Mouse (Mus musculus) heart, postnatal 10 days (tissue): ENCODE results near the gene Cnn2. TPM values are rescaled to one million over a fixed set of nuclear protein-coding genes. Genes with fewer than 3 reads are reported as not detected.
"Not testable (repeated sequence)": the region's sequence is repeated elsewhere in the genome, so short reads cannot be mapped to it uniquely, and the experiment has no call there.

Source experiments
- DNase-seq, 2 experiments: peaks; one replicate each; pipeline ENCODE4 v3.0.0; 2021
- intact Hi-C: fragments of 180-260 bp; cut with DNase I; formaldehyde crosslinking; loops from one replicate; pipeline ENCODE4 v1.15.1; 2025
- total RNA-seq, 2 experiments: library from RNA; stranded (reverse); gene quantifications; 2 replicates each; pipeline ENCODE4 v1.2.3; 2021

Gene Cnn2
- total RNA-seq, 2 experiments from 2014 or later = 60.3 to 65.6 TPM

DNA sequence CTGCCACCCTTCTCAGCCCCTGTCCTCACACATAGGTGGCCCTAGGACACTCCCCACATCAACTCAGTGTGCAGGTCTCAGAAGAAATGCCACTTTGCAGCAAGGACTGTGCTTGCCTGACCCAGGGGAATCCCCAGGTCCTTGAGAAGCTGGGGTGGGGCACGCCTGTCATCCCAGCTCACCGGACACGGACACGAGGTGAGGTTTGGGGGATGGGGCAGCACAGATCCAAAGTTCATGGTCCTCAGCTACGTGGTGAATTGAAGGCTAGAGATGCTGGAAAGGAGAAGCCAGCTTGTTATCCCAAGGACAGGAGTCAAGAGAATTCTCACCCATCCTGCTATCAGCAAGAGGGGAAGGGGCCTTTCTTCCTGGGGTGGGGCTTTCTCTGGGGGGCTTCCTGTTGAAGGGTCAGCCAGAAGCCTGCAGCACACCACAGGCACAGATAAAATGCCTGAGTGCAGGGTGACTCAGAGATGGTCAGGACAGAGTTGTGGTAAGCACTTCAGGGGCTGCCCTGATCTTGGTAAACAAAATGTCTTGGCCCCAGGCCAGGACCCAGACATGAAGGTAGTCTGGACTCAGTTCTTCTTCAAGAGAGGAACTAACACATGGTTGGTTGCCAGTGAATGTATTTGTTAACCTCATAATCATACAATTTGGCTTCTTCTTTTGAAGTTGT, 44.6 kb downstream of the Cnn2 start:
- peak; percentile 64 to 66 for DNase-seq

DNA sequence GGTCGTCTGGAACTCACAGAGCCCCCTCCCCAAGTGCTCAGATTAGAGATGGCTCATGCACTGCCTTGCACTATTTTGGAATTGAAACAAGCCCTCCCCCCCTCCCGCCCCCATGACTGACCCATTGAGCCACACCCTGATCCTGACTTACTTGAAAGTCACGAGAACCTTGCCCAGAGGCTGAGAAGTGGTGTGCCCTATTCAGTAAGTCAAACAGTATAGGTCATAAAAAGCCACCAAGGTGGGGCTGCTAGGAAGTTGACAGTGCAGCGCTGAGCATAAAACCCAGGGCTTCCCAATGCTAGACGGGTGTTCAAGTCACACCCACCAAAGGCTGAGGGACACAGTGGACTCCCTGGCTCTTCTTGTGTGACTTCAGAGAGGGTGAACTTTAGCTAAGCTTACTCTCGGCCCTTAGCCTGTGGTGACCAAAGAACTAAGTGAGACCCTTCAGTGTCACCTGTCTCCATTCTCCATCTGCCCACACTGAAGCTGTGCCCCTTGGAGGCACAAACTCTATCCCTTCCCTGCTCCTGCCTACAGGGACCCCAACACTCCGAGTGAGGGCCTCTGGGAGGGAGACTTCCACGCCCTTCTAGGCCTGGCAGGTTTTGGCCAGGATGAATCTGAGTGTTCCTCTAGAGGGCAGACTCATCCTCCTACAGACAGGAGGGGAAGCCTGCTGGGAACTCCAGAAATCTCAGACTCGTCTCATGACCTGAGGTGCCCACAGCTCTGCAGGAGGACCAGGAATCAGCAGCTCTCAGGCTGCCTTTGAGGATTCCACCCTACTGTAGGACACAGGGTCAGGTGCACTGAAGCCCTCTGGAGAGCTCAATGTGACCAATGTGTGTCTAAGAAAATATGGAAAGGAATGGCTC, 45.4 kb downstream of the Cnn2 start:
- intact Hi-C loops = loop anchor here (2.0 to 5.0 kb wide), 3 partner anchors 37 to 79 kb away; partner anchors contain the start of genes Abca7 and Cnn2
- DNase-seq = peak; percentile 63 to 72

More for the DNA sequence above, 44.6 kb downstream of the Cnn2 start:
- intact Hi-C loops = loop anchor here (5.0 kb wide), 1 partner anchor 79 kb away; no protein-coding TSS in a partner anchor

DNA sequence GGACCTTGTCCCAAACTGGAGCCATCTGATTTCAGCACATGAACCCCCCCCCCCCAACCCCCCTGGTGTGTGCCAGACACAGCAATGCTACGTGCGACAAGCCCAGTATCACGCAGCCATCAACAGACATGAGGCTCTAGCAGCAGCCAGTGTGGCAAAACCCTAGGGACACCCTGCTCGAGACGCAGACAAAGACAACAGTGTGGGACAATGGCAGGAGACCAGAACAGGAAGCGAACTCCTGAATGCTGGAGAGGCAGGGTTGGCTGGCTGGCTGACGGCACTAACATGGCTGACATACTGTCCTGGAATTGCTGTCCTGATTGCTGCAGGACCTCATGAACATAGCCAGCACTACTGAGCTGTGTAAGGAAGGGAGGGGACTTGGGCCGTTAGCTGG, 46.8 kb downstream of the Cnn2 start:
- intact Hi-C loops = loop anchor here (2.0 kb wide), 2 partner anchors 38 to 46 kb away; partner anchors contain the start of genes Abca7 and Cnn2
- peak in 1 of 2 experiments; percentile 48 for DNase-seq

DNA sequence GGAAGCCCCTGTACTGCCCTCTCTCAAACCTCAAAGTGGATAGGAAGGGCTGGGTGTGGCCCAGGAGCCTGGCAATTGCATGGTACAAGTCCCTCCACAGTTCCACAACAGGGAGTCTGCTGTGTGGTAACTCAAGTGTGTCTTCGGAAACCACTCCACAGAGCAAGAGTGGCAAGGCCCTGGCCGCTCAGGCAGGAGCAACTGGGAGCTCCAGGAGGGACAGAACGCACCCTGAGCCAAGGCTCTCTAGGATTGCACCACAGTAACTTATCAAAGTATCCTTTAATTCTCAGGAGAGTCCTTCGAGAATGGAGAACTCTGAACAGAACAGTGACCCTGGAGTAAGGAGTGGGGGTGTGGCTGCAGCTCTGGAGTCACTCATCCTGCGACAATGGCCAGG, 47.3 kb downstream of the Cnn2 start:
- DNase-seq = no peak
- intact Hi-C loops = loop anchor here (2.0 kb wide), 2 partner anchors 39 to 47 kb away; partner anchors contain the start of genes Abca7 and Cnn2

DNA sequence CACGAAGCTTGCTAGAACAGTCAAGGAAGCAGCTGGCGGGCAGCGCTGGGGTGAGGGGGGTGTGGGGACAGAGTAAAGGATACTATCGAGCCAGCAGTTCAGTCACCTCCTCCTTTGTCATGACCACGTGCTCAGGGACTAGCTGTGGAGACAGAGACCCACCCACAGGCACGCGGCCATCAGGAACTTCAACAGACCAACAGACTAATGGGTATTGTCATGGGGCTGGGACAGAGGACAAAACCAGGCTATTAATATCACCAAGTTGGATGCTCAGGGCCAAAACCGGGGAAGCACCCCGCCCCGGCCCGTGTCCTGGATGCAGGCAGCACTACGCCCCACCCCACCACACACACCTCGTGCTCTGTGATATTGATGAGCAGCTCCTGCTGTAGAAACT, 48.4 kb downstream of the Cnn2 start:
- intact Hi-C loops = no loop called here
- DNase-seq = peak; percentile 62 to 73

DNA sequence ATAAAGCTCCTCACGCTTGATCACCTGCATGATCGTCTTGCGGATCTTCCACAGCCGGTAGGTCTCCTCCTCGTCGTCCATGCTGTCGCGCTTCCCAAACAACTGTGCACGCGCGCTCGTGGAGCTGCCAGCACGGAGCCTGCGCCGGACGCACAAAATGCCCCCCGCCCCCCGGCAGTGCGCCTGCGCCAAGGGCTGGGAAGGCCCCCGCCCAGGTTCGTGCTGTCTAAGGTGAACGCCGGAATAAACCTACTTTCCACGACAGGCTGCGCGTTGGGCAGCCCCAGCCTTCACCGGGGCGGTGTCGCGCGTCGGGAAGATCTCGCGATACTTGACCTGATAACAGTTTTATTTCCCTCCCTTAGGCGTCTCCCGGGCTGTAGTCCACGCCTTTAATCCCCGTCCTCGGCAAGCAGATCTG, 51.2 kb downstream of the Cnn2 start, which contains the start of gene Polr2e:
Gene Polr2e, minus strand, starts transcription at position 237 of the 421 bp plus-strand sequence.
- intact Hi-C loops = no loop called here
- peak; percentile 98 to 99 for DNase-seq

DNA sequence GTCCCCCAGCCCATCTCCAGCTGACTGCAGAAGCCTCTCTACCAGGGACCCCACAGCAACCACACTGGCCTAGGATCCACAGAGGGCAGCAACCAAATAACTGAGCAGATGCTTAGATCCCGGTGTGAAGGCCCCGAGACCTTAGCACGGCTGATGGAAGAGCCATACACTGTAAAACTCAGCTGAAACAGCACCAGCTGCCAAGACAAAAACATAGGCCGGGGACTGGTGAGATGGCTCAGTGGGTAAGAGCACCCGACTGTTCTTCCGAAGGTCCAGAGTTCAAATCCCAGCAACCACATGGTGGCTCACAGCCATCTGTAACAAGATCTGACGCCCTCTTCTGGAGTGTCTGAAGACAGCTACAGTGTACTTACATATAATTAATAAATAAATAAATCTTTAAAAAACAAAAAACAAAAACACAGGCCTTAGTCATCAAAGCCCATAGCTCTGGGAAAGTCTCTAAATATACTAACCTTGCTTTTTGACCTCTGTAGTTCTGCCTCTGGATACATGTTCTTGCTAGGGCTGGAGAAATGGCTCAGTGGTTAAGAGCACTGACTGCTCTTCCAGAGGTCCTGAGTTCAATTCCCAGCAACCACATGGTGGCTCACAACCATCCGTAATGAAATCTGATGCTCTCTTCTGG, 53.2 kb downstream of the Cnn2 start:
- DNase-seq, intact Hi-C loops: not testable (repeated sequence)

DNA sequence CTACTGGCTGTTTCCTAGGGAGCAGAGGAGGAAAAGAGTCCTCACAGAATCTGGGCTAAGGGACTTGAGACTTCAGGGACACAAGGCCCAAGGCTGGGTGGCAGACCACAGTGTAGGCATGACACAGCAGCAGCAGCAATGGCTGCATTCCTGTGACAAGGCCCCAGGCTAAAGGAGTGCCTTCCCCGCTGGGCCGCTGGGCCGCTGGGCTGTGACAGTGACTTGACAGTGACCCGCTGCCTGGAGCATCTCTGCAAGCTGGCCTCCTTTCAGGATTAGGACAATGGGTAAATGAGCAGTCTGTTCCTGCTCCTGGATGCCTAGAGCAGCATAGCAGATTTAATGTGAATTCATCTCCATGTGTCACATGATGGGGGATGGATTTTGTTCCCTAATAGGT, 55.7 kb downstream of the Cnn2 start:
- intact Hi-C loops = no loop called here
- DNase-seq = no peak

DNA sequence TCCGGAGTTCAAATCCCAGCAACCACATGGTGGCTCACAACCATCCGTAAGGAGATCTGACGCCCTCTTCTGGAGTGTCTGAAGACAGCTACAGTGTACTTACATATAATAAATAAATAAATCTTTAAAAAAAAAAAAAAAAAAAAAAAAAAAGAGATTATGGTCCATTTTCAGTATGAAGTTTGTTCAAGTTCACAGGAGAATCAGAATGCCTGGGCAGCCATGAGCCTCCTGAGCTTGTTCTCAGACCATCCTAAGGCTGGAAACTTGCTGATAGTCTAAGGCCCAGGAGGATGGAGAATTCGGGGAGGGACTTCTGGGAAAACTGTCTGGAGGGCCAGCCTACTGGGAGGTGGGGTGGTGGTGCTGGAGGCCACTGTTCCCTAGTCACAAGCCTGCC, 57.0 kb downstream of the Cnn2 start:
- intact Hi-C loops, DNase-seq: not testable (repeated sequence)

Other genes starting within 250 kb of the Cnn2 start
- gene Polrmt, start 242.0 kb upstream of the Cnn2 start, total RNA-seq = 10 to 100 TPM; 36.3 to 54.4 TPM
- gene Fgf22, start 233.5 kb upstream of the Cnn2 start, total RNA-seq = not detected
- gene Rnf126, start 221.6 kb upstream of the Cnn2 start, total RNA-seq = 10 to 100 TPM; 31.8 to 34.4 TPM
- 1 to 10 TPM; 5.8 to 7.4 TPM for gene Fstl3, start 211.3 kb upstream of the Cnn2 start, total RNA-seq
- gene Prss57, start 197.6 kb upstream of the Cnn2 start, total RNA-seq = not detected
- 100 to 1,000 TPM in 1 of 2 experiments, 10 to 100 TPM in 1; 90.8 to 103 TPM for gene Palm, start 195.0 kb upstream of the Cnn2 start, total RNA-seq
- gene Misp, start 167.6 kb upstream of the Cnn2 start, total RNA-seq = under 1 TPM; 0.22 to 0.30 TPM
- gene Ptbp1, start 134.2 kb upstream of the Cnn2 start, total RNA-seq = 100 to 1,000 TPM; 144 to 145 TPM
- gene Prtn3, start 114.1 kb upstream of the Cnn2 start, total RNA-seq = under 1 TPM in 1 of 2 experiments, not detected in 1; 0.55 TPM
- under 1 TPM; 0.53 to 0.89 TPM for gene Plppr3, start 114.0 kb upstream of the Cnn2 start, total RNA-seq
- gene Elane, start 102.3 kb upstream of the Cnn2 start, total RNA-seq = not detected
- gene Cfd, start 97.7 kb upstream of the Cnn2 start, total RNA-seq = 10 to 100 TPM in 1 of 2 experiments, 1 to 10 TPM in 1; 3.2 to 12.0 TPM
- gene Med16, start 79.7 kb upstream of the Cnn2 start, total RNA-seq = 10 to 100 TPM; 59.5 to 60.0 TPM
- gene Gm26602, start 77.7 kb upstream of the Cnn2 start, total RNA-seq = not detected
- under 1 TPM; 0.17 to 0.22 TPM for gene Kiss1r, start 71.6 kb upstream of the Cnn2 start, total RNA-seq
- gene R3hdm4, start 67.4 kb upstream of the Cnn2 start, total RNA-seq = 10 to 100 TPM; 93.4 to 94.9 TPM
- gene Arid3a, start 61.5 kb upstream of the Cnn2 start, total RNA-seq = 1 to 10 TPM; 3.1 to 3.2 TPM
- 10 to 100 TPM; 22.7 to 23.4 TPM for gene Wdr18, start 28.4 kb upstream of the Cnn2 start, total RNA-seq
- gene Grin3b, start 17.9 kb upstream of the Cnn2 start, total RNA-seq = not detected
- gene Tmem259, start 4.3 kb upstream of the Cnn2 start, total RNA-seq = 100 to 1,000 TPM; 126 to 132 TPM
- 1 to 10 TPM; 7.8 to 8.2 TPM for gene Abca7, start 7.9 kb downstream of the Cnn2 start, total RNA-seq
- gene Arhgap45, start 28.1 kb downstream of the Cnn2 start, total RNA-seq = 1 to 10 TPM; 5.0 to 6.1 TPM
- 10 to 100 TPM; 79.0 to 79.1 TPM for gene Polr2e, start 51.2 kb downstream of the Cnn2 start, total RNA-seq
- 100 to 1,000 TPM; 551 to 562 TPM for gene Gpx4, start 58.6 kb downstream of the Cnn2 start, total RNA-seq
- gene Sbno2, start 117.0 kb downstream of the Cnn2 start, total RNA-seq = 10 to 100 TPM; 15.1 to 17.6 TPM
- gene Stk11, start 127.2 kb downstream of the Cnn2 start, total RNA-seq = 100 to 1,000 TPM; 110 to 112 TPM
- gene Atp5d, start 150.0 kb downstream of the Cnn2 start, total RNA-seq = 1,000 to 10,000 TPM; 1,058 to 1,125 TPM
- 1 to 10 TPM; 3.2 to 4.1 TPM for gene Cbarp, start 152.3 kb downstream of the Cnn2 start, total RNA-seq
- 100 to 1,000 TPM; 132 to 190 TPM for gene Midn, start 159.7 kb downstream of the Cnn2 start, total RNA-seq
- 100 to 1,000 TPM; 113 to 134 TPM for gene Cirbp, start 177.4 kb downstream of the Cnn2 start, total RNA-seq
- 1 to 10 TPM; 3.1 to 3.4 TPM for gene 1600002K03Rik, start 184.4 kb downstream of the Cnn2 start, total RNA-seq
- gene Efna2, start 190.9 kb downstream of the Cnn2 start, total RNA-seq = 1 to 10 TPM; 1.4 to 1.7 TPM
- gene Mum1, start 237.8 kb downstream of the Cnn2 start, total RNA-seq = 10 to 100 TPM; 20.3 to 23.1 TPM